Mouse (Mus musculus) gastrocnemius, postnatal 10 days (tissue): Measurements from ENCODE around the gene Syt1. TPM values are rescaled to one million over a fixed set of nuclear protein-coding genes. Genes with fewer than 3 reads are reported as not detected.

Experiments
- DNase-seq: peaks from one replicate; pipeline ENCODE4 v3.0.0; 2021; ENCODE audit warnings: mixed read lengths
- total RNA-seq, 2 experiments: library from RNA; stranded (reverse); gene quantifications; 2 replicates each; pipeline ENCODE4 v1.2.3; 2021

Gene Syt1
- total RNA-seq, 2 experiments from 2014 or later, result 1.3 TPM

DNA sequence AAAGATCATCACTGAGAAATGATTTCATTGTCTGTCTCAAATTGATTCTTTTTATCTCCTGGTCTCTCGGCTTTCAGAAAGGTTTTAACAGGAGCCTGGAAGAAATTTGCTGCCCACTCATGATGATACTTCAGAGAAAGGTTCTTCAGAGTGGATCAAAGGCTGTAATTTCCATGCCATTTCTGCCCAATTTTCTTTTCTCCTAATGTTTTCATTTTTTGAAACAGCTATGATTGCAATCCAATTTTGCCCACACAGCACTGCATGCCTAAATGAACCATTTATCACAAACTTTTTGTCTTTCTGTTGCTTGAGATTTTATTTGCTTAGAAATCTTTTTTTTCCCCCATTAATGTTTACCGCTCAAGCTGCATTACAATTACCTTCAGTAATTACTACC, 257.5 kb downstream of the Syt1 start:
- DNase-seq, result no peak

DNA sequence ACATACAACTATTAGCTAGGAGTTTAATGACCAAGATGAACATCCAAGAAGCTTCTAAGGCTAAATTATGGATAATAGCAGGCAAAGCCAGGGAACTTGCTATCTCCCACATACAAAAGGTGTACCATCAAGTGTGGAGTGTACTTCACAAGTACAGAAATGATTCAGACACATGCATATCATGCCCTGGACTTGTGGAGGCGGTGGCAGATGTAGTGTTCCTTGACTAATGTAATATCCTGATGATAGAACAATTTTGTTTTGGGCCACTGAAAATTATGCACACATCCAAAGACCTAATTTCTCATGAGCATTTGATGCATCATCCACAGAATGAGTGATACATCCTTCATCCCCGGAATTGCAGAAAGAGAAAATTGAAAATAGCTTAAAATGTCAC, 267.0 kb downstream of the Syt1 start:
- DNase-seq, result no peak

DNA sequence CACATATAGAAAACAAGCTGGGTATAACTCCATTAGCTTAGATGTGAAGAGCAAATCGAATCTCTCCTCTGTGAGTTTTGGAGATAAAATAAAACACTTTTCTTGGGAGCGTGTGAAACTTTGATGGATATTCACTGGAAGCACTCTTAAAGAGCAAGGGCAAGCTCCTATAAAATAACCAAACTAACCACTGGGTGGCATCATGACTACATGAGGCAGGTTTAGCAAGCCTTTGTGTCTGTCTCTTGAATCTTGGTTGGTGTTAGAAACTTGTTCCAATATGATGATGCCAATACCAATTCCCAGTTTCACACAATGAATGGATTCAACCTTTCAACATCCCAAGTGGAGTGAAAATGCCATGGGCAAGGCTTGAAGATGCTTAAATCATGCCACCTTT, 276.8 kb downstream of the Syt1 start:
- DNase-seq, result no peak

DNA sequence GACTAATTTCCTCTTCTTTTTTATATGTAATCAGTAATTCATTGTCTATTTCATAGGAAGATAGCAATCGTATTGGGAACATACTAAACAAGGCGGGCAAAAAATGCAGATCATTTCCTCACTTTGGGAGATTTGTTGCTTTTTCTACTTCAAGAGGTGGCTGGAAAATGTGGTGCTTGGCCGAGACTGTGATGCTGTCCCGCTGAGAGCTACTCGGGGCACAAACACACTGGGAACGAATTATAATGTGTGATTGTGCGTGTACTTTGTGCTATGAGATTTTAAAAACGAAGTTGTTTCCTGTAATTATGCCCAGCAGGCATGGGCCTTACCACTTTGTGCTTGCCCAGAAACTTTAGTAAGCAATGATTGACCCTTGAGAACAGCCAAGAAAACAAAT, 281.8 kb downstream of the Syt1 start:
- no peak for DNase-seq

DNA sequence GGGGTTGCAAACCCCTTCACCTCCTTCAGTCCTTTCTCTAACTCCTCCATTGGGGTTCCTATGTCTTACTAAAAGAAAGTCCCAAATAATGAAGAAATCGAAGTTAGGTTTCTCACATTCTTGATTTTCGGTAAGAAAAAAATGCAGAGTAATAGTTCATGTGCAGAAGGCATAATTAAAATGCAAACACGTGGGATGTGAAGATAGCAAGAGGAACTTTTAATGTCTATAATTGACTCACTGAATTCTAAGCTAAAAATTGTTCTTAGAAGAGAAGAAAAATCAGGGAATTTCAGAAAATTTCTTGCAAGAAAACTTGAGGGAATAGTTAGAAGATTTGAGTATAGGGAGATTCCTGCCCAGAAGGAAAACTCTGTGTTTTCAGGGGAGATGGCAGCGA, 284.4 kb downstream of the Syt1 start:
- no peak for DNase-seq

DNA sequence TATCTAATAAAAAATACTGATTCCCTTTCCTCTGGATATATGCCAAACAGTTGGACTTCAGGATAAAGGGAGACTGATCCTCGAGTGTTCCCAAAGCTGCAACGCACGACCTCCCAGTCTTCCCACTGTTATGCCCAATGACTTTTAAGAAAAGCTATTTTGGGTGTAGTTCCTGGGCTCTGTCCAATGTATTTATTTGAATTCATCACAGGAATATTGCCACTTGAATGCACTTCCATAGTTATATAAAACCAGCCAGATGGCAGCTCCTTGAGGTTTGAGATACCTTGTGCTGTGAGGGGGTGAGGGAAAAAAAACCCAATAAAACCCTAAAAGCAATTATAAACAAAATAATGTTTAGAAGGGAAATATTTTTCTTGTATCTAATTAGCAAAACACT, 285.9 kb downstream of the Syt1 start:
- no peak for DNase-seq

DNA sequence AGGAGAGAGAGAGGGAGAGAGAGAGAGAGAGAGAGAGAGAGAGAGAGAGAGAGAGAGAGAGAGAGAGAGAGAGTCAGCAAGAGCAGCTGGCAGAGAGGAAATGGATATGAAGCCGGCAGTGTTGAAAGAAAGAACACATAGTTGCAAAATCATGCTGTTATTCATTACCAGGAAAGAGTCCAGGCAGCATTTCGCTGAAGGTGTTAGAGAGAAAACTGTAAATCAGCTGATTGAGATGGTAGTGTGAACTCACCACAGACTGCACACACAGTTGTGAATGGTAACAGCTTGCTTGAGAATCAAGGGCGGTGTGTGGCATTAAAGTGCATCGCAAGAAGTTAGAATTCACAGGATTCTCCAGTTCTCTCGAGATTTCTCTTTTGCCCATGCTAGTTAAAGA, 300.3 kb downstream of the Syt1 start:
- no peak for DNase-seq

DNA sequence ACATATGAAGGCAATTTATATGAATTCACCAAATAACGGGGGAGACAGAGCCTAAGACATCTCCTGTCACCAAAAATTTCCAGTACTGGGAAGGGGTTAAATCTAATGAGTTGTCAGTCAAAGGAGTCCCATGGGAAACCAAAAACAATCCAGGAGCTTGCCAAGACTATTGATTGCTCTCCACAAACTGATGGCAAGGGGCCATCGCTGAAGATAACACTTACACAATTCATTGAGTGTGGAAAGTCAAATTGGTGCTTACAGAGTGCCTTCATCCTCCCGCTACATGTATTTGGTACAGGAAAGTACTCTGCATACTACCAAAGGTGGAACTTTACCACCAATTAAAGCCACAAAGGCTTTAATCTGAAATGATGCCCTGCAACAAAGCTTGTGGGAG, 305.1 kb downstream of the Syt1 start:
- no peak for DNase-seq

DNA sequence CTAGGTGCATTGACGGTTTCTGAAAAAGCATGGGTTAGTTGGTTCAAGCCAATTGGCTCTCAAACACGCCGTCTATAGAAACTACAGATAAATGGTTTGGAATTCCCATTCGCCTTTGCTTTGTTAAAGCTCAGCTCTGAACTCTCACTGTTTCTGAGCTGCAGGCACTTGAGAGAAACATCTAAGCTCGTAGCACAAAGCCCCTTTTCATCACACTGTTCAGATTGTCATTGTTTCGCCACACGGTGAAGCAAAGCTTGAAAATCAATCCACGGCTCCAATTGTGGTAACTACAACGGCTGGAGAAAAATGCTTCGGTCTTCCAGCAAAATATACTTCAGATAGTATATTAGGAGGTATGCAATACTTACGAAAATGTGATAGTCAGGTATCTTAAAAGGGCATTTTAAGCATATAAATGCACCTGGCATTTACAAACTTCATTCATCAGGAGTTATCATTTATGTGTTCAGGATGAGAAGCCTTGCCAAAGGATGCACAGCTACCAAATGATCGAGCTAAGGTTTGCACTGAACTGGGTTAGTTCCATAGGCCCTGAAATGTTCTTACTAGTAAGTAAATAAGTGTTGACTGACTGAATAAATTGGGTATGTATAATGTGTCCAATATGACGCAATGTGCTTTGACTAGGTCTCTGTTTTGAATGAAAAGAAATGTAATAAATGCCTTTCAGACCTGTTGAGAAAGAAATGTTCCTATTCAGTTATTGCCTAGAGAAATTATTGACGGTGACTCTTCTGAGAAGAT, 309.2 kb downstream of the Syt1 start:
- DNase-seq, result no peak

DNA sequence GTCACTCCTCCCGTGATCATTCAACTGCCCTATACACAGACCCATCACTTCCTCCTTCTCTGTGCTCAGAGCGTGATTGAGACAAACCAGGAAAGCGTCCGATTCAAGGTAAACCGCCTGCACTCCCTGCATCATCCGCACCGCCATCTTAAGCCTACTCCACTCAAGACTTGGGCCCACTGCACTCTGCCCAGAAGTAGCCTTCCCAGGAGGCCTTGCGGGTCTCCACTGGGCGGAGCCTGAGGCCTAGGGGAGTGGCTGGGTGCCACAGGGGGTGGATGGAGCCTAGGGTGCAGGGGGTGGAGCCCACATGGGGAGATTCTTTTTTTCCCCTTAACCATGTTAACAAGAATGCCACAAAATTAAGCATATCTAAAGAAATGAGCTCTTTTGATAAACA, 310.8 kb downstream of the Syt1 start, which contains the start of gene Gm5136:
Gene Gm5136, minus strand, starts transcription at position 215 of the 400 bp plus-strand sequence.
- no peak for DNase-seq

DNA sequence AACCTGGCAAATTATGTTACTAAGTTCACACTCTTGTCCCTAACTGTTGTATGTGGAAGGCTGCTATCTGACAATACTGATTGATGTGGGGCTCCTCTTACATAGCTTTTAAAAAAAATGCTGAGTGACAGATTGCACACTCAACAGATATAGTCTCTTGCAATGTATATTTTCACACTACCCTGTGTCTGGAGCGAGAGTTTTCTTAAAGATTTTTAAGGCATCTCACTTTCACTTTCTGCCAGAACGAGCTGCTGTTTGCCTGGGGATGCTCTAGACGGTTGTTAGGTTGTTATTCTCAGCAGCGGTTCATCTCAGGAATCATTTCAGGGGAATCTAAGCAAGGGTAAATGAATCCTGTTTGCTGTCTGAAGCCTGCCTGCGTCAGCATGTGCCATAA, 313.7 kb downstream of the Syt1 start:
- no peak for DNase-seq

DNA sequence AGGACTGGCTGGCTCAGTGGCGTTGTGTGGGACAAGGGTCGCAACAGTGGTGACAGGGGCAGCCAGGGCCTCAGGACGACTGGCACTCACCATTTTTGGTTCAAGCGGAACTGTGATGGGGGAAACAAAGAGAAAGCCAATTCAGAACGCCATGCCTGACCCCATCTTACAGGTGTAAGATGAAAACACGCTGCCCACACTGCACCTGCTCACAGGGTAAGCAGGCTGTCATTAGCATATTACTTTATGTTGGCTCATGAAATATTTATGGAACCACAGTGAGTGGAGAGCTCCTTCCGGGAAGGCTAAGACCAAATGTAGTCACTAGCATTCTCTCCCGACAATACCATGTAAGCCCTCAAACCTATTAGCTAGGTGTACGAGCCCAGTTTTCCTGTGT, 319.8 kb downstream of the Syt1 start:
- DNase-seq, result no peak

DNA sequence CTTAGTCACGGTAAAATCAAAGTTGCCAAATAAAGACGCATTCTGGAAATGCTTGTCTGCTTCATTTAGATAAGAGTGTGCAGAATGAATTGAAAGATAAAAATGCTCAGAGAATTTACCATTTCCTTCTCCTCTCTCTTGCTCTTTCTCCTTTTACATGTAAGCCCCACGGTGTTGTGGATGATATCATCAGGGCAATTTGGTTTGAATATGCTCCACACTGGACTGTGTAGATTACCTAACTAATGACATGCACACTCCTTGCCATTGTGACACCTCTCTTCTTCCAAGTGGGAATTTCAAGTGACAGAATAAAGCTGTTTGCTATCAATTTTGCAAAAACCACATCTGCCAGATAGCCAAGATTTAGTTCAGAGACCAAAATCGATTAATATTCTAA, 324.1 kb downstream of the Syt1 start:
- no peak for DNase-seq

DNA sequence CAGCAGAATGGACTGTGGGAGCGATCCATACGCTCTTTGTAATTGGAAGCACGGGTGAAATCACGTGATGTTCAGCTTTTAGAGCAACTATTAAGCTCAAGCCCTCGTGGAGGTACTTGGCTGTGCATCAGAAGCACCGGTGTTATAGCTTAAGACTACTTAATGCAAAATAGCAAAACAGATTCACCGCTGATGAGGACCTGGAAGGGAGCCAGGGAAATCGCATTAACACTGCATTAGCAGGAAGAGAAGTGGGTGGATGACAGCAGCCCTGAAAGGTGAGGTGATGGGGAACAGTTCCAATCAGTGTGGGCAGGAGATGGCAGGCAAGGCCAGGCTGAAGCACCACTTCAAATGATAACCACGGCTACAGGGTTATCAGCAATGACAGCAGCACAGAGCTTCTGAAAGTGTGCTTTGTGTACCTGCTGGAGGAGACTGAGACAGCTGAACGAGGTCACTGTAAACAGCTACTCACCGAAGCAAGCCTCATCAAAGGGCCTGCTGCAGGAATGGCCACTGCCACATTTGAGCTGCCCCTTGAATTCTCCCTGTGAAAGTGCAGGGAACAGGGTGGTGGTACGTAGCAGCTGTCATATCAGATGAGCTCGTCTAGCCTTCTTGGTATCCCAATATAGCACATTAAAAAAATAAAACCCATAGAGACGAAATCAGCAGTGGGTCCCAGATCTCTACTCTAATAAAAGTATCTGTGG, 330.9 kb downstream of the Syt1 start:
- no peak for DNase-seq

DNA sequence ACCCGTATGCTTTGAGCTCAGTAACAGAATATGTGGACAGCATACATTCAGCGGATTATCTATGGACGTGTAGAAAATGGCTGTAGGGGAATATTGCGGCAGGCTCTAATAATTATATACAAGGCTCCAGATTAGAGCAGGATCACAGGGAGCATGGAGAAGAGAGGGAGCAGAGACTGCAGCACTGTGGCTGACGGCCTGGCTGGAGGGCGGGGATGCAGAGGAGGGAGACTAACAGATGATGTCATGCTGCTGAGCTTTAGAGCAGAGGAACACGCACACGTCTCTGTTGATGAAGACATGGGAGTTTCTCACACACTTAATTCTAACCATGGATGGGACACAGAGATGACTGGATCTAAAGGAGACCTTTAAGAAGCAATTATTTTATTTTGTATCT, 333.7 kb downstream of the Syt1 start:
- DNase-seq, result no peak

DNA sequence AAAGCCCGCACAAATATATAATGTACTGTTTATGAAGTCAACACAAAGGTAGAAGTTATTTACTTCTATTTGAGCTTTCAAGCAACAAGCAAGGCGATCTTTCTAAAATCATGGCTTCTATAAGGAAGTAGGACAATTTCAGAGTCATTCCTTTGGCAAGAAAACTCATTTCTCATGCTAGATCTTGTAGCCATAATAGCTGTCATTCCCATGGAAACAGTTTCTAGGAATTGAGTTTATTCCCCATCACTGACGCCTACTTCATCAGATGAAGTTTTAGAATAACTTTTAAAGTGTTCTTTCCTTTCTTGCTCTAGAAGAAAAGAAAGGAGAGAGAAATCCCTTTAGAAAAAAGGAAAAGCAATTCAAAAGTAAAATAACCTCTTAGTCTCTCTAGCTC, 341.8 kb downstream of the Syt1 start:
- no peak for DNase-seq

DNA sequence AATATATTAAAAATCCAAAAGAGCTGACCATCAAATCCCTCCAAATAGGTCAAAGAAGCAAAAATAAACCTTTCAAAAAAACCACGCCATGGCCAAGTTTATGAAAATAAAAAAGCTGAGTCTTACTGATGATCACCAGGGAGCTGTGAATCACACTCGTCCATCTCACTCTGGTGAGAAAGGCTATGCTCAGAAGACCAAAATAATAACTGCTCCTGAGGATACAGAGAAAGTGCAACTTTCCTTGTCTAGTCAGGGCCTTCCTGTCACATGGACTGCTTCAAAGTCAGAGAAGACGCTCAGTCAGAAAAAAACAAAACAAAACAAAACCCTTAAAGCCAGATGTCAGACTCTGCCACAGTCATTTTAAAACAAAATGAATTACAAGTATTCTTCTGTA, 350.5 kb downstream of the Syt1 start:
- no peak for DNase-seq

DNA sequence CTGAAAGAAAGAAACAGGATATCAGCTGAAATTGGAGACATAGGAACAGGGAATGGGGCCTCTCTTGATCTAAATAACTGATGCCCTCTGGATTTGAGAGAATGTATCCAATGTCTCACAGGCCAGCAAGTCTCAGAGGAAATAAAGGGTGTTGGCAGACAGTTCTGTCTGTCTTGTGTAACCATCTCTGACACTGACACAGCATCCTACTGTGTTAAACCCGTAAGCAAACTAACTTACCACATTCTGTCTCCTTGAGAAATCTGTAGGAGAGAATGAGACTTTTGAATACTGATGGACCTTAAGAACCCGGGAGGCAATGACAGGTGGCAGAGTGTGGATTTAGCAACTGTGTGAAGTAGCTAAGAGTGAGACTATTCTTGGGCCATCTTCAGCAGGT, 352.5 kb downstream of the Syt1 start:
- no peak for DNase-seq

DNA sequence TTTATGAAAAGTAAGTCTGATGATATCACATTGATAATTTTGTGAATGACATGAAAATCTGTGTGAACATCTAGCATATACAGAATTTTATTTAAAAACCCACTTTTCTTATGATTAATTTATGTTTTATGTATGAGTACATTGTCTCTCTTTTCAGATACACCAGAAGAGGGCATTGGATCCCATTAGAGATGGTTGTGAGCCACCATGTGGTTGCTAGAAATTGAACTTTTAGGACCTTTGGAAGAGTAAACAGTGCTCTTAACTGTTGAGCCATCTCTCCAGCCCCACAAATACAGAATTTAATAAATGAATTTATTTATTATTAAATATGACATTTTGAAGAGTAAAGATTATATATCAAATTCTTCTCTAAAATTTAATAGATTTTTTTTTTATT, 353.1 kb downstream of the Syt1 start:
- DNase-seq, result no peak

DNA sequence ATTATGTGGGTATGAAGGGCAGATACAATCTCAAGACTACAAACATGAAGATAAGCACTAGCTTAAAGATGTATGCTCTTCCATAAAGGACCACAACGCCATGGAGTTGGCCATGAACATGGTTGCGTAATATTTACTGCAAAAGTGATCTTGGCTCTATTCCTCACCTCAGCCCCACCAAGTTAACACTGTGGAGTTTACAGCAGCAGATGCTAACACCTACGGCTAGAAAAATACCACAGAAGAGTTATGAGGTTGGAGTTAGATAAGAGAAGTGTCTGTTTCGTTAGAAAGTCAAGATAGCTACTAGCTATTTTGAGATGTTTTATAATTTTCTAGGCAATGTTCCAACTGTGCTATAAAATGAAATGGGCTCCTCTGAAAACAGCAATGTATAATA, 353.9 kb downstream of the Syt1 start:
- no peak for DNase-seq

DNA sequence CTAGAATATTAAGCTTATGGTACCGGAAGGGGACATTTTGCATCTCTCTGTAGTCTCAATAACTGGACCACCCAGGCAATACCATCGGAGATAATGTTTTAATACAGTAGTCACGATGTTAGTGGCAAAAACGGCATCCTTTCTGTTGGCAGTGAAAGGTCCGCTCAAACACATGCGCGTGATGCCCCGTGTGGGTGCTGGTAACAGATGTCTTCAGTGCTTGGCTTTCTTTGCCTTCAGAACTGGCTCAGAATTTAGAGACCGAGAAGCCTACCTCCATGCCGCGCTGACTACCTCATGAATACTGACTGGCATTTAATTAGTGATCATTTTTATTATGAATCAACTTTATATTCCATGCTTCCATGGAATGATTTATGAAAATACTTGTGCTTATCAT, 355.7 kb downstream of the Syt1 start:
- no peak for DNase-seq

DNA sequence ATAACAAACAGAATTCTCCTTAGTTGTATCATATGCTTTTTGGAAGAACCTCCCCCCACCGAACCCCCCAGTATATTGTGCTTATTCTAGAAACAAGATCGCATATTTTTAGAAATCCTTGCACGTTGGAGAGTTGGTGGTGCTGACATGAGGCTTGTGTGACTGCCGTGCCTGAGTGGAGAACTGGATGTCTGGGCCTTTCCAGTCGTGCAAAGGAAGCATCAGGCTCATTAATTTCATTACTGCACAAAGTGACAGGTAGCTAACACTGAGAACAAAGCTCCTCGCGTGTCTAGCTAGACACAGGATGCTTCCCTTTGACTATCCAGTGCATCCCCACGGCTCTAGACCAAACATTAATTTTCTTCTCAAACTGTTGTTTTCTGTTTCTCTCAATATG, 358.0 kb downstream of the Syt1 start:
- DNase-seq, result no peak

DNA sequence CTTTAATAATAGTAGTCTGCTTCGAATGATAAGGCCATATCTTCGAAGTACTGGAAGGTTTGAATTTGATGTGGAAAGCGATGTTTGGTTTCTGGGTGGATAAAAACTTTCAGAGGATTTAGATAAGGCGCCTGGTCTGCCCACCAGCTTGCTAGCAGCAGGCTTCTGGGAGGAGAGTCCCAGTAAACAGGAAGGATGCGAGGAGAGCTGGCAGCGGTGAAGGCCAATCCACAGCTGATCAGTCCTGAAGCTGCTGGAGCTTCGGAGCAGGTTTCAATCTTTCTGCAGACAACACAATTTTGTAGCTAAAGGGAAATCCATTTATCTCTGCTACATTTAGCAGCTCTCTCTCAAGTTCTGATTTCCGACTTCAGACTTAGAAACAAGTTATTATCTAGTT, 358.7 kb downstream of the Syt1 start:
- no peak for DNase-seq

DNA sequence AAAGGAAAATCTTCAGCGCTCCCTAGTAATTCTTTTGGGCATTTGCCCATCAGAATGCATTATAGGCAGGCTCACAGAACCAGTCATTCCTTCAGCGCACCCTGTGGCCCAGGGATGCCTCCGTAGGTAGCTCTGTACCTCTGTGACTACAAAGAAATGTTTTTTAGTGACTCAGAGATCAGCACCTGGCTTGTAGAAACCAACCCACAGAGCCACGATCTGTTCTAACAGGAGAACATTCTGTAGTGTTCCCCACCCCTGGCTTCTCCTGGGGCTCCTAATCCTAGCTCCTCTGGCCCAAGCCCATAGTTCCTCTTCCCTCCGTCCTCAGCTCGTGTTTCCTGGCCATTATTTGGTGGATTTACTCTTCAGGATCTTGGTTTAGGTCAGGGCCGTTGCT, 361.6 kb downstream of the Syt1 start:
- DNase-seq, result no peak
